Mouse (Mus musculus): ENCODE results near the gene Cnmd. TPM values are rescaled to one million over a fixed set of nuclear protein-coding genes. Genes with fewer than 3 reads are reported as not detected.

The Cnmd gene
- polyA plus RNA-seq, 1 experiment from 2014 or later = 9.4 TPM

- ATAC-seq (ENCODE audit: low read depth) = peak; percentile 89
- peaks cover 3% of the 10 kb centered on the region for H3K4me1 ChIP-seq (replicated peaks; ENCODE audit: control insufficient read depth, insufficient read depth, low read length)
- no peak overlapping the region for H3K9ac ChIP-seq (ENCODE audit: low read length)
- no peaks in the 10 kb centered on the region for H3K9me3 ChIP-seq (ENCODE audit: control insufficient read depth, low read length)
- WGBS = 41% methylated on average over 4 of the region's 4 CpGs
- H3K4me3 ChIP-seq (ENCODE audit: low read length) = no peak overlapping the region
- H3K27ac ChIP-seq (ENCODE audit: low read length) = no peak overlapping the region
- no peaks in the 10 kb centered on the region for H3K36me3 ChIP-seq (ENCODE audit: control insufficient read depth, insufficient read depth, low read length)
- no peaks in the 10 kb centered on the region for H3K27me3 ChIP-seq (ENCODE audit: control insufficient read depth, insufficient read depth, low read depth, low read length)
- no peak overlapping the region for H3K4me2 ChIP-seq (ENCODE audit: low read depth, low read length)
Measured at GRCm38 (mm10) chr14:79652654-79653053, 9.3 kb downstream of the Cnmd start.

DNA sequence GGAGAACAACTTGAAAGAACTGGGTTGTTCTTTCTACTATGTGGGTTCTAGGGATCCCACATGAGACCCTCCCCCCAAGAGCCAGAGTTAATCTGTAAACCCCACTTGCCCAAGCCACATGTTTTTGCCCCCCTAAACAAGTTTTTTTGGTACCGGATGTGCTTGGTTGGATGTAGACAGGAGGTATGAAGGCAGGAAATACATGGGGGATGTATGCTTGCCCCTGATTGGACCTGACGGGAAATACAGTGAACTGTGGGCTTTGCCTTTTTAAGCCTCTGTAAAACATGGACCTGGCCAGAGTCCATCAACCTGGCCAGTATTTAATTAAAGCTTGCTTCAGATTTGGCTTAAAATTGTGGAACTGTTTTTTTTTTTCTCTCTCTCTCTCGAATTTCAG, 12.3 kb downstream of the Cnmd start:
- H3K9ac ChIP-seq (ENCODE audit: low read length) = no peak overlapping the region
- no peak overlapping the region for H3K27ac ChIP-seq (ENCODE audit: low read length)
- 54% methylated on average over 3 of the region's 3 CpGs for WGBS
- no peaks in the 10 kb centered on the region for H3K36me3 ChIP-seq (ENCODE audit: control insufficient read depth, insufficient read depth, low read length)
- ATAC-seq (ENCODE audit: low read depth) = no peak
- H3K9me3 ChIP-seq (ENCODE audit: control insufficient read depth, low read length) = no peaks in the 10 kb centered on the region
- no peak overlapping the region for H3K4me3 ChIP-seq (ENCODE audit: low read length)
- no peak overlapping the region for H3K4me2 ChIP-seq (ENCODE audit: low read depth, low read length)
- H3K4me1 ChIP-seq (replicated peaks; ENCODE audit: control insufficient read depth, insufficient read depth, low read length) = peaks cover 7% of the 10 kb centered on the region
- H3K27me3 ChIP-seq (ENCODE audit: control insufficient read depth, insufficient read depth, low read depth, low read length) = peaks cover 2% of the 10 kb centered on the region; the same call in 1 of the 2 replicates

DNA sequence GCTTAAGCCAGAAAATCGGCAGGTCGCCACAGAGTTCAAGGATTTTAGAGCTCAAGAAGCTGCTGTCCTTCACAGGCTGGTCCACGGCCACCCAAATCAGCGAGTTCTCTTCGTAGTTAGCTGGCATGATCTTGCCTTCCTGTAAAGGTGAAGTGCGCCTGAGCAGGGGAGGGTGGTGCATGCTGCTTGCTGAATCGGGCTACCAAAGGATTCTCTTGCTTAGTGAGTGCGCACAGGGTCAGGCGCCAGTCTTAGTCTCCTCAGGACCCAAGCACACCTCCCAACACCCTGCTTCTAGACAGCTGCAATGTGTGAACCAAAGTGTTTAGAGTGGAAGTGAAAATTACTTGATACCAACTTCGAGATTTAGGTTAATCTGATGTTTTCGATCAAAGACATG, 16.6 kb downstream of the Cnmd start:
- Histone ChIP-seq H3K27ac (ENCODE audit: low read length) (no peak overlapping the region), H3K27me3 (ENCODE audit: control insufficient read depth, insufficient read depth, low read depth, low read length) (peaks cover 2% of the 10 kb centered on the region; the same call in 1 of the 2 replicates), H3K4me2 (ENCODE audit: low read depth, low read length) (no peak overlapping the region), H3K4me1 (replicated peaks; ENCODE audit: control insufficient read depth, insufficient read depth, low read length) (peaks cover 4% of the 10 kb centered on the region; the same call in 1 of the 2 replicates), H3K36me3 (ENCODE audit: control insufficient read depth, insufficient read depth, low read length) (no peaks in the 10 kb centered on the region), H3K4me3 (ENCODE audit: low read length) (no peak overlapping the region), H3K9me3 (ENCODE audit: control insufficient read depth, low read length) (no peaks in the 10 kb centered on the region), H3K9ac (ENCODE audit: low read length) (no peak overlapping the region)
- 10% methylated on average over 11 of the region's 11 CpGs for WGBS
- ATAC-seq (ENCODE audit: low read depth) = no peak

DNA sequence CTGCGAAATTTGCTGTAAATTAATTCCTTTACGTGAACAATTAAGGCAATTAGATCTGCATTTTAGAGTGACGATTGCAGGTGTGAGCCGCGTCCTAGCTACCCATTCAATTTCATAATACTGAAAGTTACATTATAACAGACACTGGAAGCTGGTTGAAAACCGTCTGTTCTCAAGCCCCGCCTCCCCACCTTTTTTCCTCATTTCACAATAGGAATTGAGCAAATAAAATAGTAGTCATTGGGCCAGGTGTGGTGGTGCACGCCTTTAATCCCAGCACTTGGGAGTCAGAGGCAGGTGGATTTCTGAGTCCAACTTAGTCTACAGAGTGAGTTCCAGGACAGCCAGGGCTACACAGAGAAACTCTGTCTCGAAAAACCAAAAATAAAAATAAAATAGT, 19.9 kb downstream of the Cnmd start:
- peaks cover 2% of the 10 kb centered on the region; the same call in 1 of the 2 replicates for H3K27me3 ChIP-seq (ENCODE audit: control insufficient read depth, insufficient read depth, low read depth, low read length)
- no peak overlapping the region for H3K4me2 ChIP-seq (ENCODE audit: low read depth, low read length)
- no peak overlapping the region for H3K4me3 ChIP-seq (ENCODE audit: low read length)
- H3K27ac ChIP-seq (ENCODE audit: low read length) = no peak overlapping the region
- H3K36me3 ChIP-seq (ENCODE audit: control insufficient read depth, insufficient read depth, low read length) = no peaks in the 10 kb centered on the region
- no peak overlapping the region for H3K9ac ChIP-seq (ENCODE audit: low read length)
- peaks cover 4% of the 10 kb centered on the region; the same call in 1 of the 2 replicates for H3K4me1 ChIP-seq (replicated peaks; ENCODE audit: control insufficient read depth, insufficient read depth, low read length)
- no peaks in the 10 kb centered on the region for H3K9me3 ChIP-seq (ENCODE audit: control insufficient read depth, low read length)
- no peak for ATAC-seq (ENCODE audit: low read depth)
- WGBS = 75% methylated on average over 9 of the region's 9 CpGs

DNA sequence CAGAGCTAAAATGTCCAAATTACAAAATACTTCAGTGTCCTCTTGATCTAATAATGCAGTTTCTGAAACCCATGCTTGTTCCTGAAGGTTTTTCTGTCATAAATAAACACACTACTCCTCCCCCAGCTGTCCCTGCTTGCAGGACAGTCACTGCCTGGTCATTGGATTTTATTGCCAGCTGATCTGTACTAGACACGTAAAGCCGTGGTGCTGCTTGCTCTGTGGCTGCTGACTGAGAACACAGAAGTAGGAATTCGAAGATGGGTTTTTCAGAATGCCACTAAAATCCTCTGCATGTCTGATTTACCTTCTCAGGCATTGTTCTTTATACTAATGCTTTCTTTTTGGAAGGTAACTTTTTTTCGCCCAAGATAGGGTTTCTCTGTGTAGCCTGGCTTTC, 25.2 kb downstream of the Cnmd start:
- no peak overlapping the region for H3K27ac ChIP-seq (ENCODE audit: low read length)
- no peaks in the 10 kb centered on the region for H3K36me3 ChIP-seq (ENCODE audit: control insufficient read depth, insufficient read depth, low read length)
- H3K9ac ChIP-seq (ENCODE audit: low read length) = no peak overlapping the region
- H3K4me3 ChIP-seq (ENCODE audit: low read length) = no peak overlapping the region
- no peaks in the 10 kb centered on the region for H3K27me3 ChIP-seq (ENCODE audit: control insufficient read depth, insufficient read depth, low read depth, low read length)
- H3K4me2 ChIP-seq (ENCODE audit: low read depth, low read length) = no peak overlapping the region
- ATAC-seq (ENCODE audit: low read depth) = no peak
- 65% methylated on average over 4 of the region's 4 CpGs for WGBS
- H3K9me3 ChIP-seq (ENCODE audit: control insufficient read depth, low read length) = no peaks in the 10 kb centered on the region
- H3K4me1 ChIP-seq (replicated peaks; ENCODE audit: control insufficient read depth, insufficient read depth, low read length) = no peaks in the 10 kb centered on the region

DNA sequence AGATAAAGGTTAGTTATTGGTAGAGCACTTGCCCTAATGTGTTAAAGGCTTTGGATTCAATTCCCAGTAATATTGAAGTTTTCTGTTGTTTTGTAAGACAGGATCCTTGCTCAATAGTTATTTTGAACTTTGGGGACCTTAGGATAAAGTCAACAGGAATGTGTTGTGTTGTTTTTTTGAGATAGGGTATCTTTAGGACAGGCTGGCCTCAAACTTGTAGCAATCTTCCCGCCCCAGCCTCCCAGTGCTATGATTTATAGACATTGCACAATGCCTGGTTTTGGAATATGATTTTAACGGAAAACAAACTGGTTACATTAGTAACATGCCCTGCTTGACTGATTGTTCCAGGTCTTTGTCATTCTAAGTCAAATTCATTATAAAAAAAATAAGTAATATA, 28.8 kb downstream of the Cnmd start:
- Histone ChIP-seq H3K4me1 (replicated peaks; ENCODE audit: control insufficient read depth, insufficient read depth, low read length) (no peaks in the 10 kb centered on the region), H3K36me3 (ENCODE audit: control insufficient read depth, insufficient read depth, low read length) (peaks cover 7% of the 10 kb centered on the region), H3K27ac (ENCODE audit: low read length) (no peak overlapping the region), H3K9me3 (ENCODE audit: control insufficient read depth, low read length) (no peaks in the 10 kb centered on the region), H3K27me3 (ENCODE audit: control insufficient read depth, insufficient read depth, low read depth, low read length) (no peaks in the 10 kb centered on the region), H3K4me2 (ENCODE audit: low read depth, low read length) (no peak overlapping the region), H3K4me3 (ENCODE audit: low read length) (no peak overlapping the region), H3K9ac (ENCODE audit: low read length) (no peak overlapping the region)
- WGBS = 92% methylated on average over 2 of the region's 2 CpGs
- no peak for ATAC-seq (ENCODE audit: low read depth)

DNA sequence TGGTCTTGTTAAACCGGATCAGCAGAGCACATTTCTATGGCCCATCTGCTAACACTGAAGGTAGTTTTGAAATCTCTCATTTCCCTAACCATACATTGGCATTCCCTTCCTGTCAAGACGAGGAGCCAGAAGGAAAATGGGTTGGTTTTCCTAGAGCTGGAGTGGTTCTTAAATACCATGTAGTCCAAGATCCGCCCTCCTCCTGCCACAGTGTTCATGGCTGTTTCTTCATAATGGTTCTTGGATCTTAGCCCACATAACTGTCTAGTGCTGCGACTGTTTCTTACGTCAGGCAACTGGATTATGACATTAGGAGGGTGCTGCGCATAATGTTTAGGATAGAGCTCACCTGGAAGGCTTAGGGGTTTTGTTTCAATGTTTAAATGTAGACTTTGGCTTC, 29.6 kb downstream of the Cnmd start:
- H3K27ac ChIP-seq (ENCODE audit: low read length) = no peak overlapping the region
- H3K9me3 ChIP-seq (ENCODE audit: control insufficient read depth, low read length) = no peaks in the 10 kb centered on the region
- H3K4me3 ChIP-seq (ENCODE audit: low read length) = no peak overlapping the region
- whole genome bisulfite sequencing = 63% methylated on average over 6 of the region's 6 CpGs
- no peaks in the 10 kb centered on the region for H3K4me1 ChIP-seq (replicated peaks; ENCODE audit: control insufficient read depth, insufficient read depth, low read length)
- no peak overlapping the region for H3K4me2 ChIP-seq (ENCODE audit: low read depth, low read length)
- no peaks in the 10 kb centered on the region for H3K27me3 ChIP-seq (ENCODE audit: control insufficient read depth, insufficient read depth, low read depth, low read length)
- peaks cover 7% of the 10 kb centered on the region for H3K36me3 ChIP-seq (ENCODE audit: control insufficient read depth, insufficient read depth, low read length)
- no peak overlapping the region for H3K9ac ChIP-seq (ENCODE audit: low read length)
- no peak for ATAC-seq (ENCODE audit: low read depth)

GRCm38 (mm10) chr14:79621143-79621542, 40.8 kb downstream of the Cnmd start:
- Histone ChIP-seq H3K27ac (ENCODE audit: low read length) (no peak overlapping the region), H3K9me3 (ENCODE audit: control insufficient read depth, low read length) (no peaks in the 10 kb centered on the region), H3K4me3 (ENCODE audit: low read length) (no peak overlapping the region), H3K36me3 (ENCODE audit: control insufficient read depth, insufficient read depth, low read length) (peaks cover 22% of the 10 kb centered on the region), H3K4me1 (replicated peaks; ENCODE audit: control insufficient read depth, insufficient read depth, low read length) (no peaks in the 10 kb centered on the region), H3K4me2 (ENCODE audit: low read depth, low read length) (no peak overlapping the region), H3K9ac (ENCODE audit: low read length) (no peak overlapping the region), H3K27me3 (ENCODE audit: control insufficient read depth, insufficient read depth, low read depth, low read length) (no peaks in the 10 kb centered on the region)
- no peak for ATAC-seq (ENCODE audit: low read depth)
- WGBS = 35% methylated on average over 3 of the region's 3 CpGs

- Histone ChIP-seq H3K36me3 (ENCODE audit: control insufficient read depth, insufficient read depth, low read length) (peaks cover 17% of the 10 kb centered on the region), H3K27me3 (ENCODE audit: control insufficient read depth, insufficient read depth, low read depth, low read length) (no peaks in the 10 kb centered on the region), H3K4me3 (ENCODE audit: low read length) (no peak overlapping the region), H3K27ac (ENCODE audit: low read length) (no peak overlapping the region), H3K4me2 (ENCODE audit: low read depth, low read length) (no peak overlapping the region), H3K9me3 (ENCODE audit: control insufficient read depth, low read length) (no peaks in the 10 kb centered on the region), H3K9ac (ENCODE audit: low read length) (no peak overlapping the region), H3K4me1 (replicated peaks; ENCODE audit: control insufficient read depth, insufficient read depth, low read length) (no peaks in the 10 kb centered on the region)
- no peak for ATAC-seq (ENCODE audit: low read depth)
- 90% methylated on average over 7 of the region's 7 CpGs for WGBS
Measured at GRCm38 (mm10) chr14:79619802-79620201, 42.2 kb downstream of the Cnmd start.

Data from lung, embryonic 16.5 days (tissue).